Mouse (Mus musculus): ENCODE measurements around the gene Serpina1a. TPM values are rescaled to one million over a fixed set of nuclear protein-coding genes. Genes with fewer than 3 reads are reported as not detected.
A peak's percentile ranks its signal among the peaks of the same experiment; 100 is the strongest.
"Not testable (repeated sequence)": the region's sequence is repeated elsewhere in the genome, so short reads cannot be mapped to it uniquely, and the experiment has no call there.

Serpina1a gene
- total RNA-seq (2021), result not detected
- long read RNA-seq, experiment 1, result 0 reads
- long read RNA-seq, experiment 2, result 0 reads

DNA sequence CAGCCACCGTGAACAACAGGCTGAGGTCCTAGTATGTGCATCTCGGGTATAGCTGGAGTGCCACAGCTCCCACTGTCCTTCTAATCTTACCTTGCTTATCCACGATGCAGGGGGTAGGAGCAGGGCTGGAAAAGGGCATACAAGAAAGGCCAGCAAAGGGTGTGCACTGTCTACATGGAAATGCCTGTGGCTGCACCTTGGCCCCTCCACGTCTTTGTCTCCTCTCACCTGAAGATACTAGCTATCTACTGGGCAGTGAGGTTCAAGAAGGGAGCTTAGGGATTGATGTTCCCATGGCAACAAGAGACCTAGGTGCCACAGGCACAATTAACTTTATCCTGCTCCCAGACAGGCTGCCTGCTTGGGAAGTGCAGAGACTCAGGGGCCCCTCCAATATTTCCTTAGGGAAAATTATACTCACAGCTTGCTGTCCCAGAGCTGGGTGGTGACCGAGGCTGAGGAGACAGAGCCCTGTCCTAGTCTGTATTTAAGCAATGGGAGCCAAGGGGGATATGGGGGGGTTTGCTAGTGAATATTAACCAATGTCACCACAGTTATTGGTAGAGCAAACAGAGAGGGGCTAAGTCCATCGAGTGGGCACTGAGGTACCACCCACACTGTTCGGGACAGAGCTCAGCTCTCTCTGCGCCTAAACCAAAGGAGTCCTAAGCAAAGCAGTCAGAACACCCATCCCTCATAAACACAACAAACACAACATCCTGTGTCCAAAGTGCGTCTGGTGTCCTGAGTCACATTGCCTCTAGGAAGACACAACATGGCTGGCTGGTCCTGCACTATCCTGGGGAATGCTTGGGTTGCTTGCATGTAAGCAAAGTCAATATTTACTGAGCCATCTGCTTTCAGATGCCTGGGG lies at the start of gene Serpina1a:
Gene Serpina1a (minus strand): TSS at position 462 of the 874 bp plus-strand sequence.
- DNase-seq, result not testable (repeated sequence)

DNA sequence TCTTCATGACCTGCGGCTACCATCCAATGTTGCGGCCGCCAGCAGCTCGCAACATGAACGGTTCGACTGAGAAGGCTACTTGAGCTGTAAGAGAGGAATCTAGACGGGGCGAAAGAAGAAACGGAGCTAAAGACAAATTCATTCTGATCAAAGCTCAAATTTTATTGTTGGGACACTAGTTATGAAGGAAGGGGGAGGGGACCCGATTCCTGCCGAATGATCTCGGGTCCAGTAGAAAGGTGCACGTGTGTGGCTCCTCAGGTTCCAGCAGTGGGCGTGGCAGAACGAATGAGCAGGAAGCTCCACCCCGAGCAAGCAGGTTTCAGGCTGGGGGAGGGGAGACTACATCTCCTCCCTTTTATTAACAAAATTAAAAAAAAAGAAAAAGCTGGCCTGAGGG lies 45.8 kb upstream of the Serpina1a start:
- DNase-seq, result not testable (repeated sequence)

DNA sequence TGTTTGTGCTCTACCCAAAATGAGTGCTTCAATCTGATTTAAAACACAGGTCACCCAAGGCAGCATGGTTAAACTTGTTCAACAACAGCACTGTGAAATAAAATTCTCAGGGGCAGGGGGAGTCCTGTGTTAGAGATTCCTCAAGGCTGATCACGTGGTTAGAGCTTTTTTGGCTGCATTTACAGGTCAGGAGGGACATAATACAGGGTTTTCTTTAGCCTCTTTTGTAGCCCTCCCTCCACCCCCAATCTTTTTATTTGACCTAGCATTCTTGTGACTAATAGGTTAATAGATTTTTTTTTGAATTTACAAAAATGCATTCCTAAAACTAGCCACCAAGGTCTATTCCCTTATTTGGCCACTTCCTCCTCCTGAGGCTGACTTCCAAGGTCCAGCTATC lies 44.4 kb upstream of the Serpina1a start:
- not testable (repeated sequence) for DNase-seq

DNA sequence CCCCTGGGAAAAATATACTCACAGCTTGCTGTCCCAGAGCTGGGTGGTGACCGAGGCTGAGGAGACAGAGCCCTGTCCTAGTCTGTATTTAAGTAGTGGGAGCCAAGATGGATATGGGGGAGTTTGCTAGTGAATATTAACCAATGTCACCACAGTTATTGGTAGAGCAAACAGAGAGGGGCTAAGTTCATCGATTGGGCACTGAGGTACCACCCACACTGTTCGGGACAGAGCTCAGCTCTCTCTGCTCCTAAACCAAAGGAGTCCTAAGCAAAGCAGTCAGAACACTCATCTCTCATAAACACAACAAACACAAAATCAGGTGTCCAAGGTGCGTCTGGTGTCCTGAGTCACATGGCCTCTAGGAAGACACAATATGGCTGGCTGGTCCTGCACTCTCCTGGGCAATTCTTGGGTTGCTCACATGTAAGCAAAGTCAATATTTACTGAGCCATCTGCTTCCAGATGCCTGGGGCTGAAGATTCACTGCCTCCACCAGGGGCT lies 41.5 kb upstream of the Serpina1a start, which contains the start of gene Serpina1c:
Gene Serpina1c (minus strand): TSS at position 51 of the 504 bp plus-strand sequence.
- not testable (repeated sequence) for DNase-seq

GRCm38 (mm10) chr12:103901929-103902328 lies 38.6 kb upstream of the Serpina1a start:
- peak; percentile 26 to 50 for DNase-seq

DNA sequence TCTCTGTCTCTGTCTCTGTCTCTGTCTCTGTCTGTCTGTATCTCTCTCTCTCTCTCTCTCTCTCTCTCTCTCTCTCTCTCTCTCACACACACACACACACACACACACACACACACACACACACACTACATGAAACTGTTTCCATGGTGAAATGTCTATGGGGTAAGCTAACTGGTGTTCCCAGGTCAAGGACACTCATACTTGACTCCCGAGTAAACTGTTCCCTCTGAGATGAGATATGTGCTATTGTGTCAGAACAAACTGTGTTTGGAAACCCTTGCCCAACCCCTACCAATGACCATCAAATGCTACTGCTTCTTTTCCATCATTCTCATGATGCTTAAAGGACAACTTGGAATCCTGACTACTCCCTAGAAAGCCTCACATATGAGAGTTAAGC lies 3.5 kb upstream of the Serpina1a start:
- DNase-seq, result not testable (repeated sequence)

DNA sequence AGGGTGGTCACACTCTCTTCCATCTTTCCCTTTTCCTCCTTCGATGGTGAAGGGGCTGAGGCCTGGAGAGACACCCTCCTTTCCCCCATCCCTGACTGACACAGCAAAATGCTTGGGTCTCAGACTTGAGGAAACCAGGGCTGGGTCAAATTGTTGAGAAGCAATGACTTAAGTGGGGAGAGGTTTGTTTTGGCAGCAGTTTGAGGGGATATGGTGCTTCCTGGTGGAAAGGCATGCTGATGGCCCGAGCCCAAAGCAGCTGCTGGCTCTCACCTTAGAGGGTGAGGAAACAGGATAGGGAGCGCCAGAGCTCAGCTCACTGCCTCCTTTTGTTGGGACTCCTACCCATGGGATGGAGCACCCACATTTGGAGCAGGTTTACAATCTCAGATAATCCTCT lies 2.4 kb downstream of the Serpina1a start:
- peak; percentile 1 to 4 for DNase-seq

DNA sequence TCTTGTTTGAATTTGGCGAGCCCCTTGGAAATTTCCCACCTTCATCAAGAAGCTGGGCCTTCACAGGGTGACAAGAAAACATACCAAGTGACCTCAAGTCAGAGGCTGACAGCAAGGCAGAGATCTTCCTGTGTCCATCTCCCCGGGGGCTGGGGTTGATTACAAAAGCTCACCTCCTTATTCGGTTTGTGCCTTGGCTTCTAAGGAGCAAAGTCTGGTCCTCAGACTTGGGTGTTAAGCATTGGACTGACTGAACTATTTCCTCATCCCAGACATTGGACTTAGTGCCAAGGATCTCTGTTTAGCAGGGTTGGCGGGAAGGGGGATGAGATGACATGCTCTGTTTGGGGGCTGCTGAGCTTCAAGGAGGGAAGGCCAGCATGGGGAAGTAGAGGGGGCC lies 2.8 kb downstream of the Serpina1a start:
- DNase-seq, result peak; percentile 11 to 19

- not testable (repeated sequence) for DNase-seq
Observed at GRCm38 (mm10) chr12:103859584-103859983, 3.8 kb downstream of the Serpina1a start.

DNA sequence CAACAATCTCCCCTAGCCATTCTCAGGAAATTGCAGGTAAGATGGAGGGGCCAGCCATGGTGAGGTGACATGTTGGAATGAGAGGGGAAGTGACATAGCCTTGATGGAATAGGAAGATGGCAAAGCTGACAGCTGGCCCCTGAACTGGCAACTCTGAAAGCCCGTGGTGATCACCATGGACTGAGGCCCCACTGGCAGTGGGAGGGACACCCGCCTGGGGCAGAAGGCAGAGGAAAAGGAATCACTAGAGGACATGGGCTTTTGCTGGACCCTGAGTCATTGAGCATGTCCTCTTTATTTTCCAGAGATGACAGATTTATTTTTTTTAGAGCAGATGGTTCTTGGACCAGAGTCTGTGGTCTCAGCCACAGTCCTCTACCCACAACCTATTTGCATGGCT lies 10.3 kb downstream of the Serpina1a start:
- not testable (repeated sequence) for DNase-seq

GRCm38 (mm10) chr12:103830273-103830672 lies 33.1 kb downstream of the Serpina1a start, which contains the start of gene Serpina1b:
Serpina1b (minus strand) TSS chr12:103830373.
- DNase-seq, result not testable (repeated sequence)

- not testable (repeated sequence) for DNase-seq
Observed at GRCm38 (mm10) chr12:103827661-103828372, 35.5 kb downstream of the Serpina1a start.

DNA sequence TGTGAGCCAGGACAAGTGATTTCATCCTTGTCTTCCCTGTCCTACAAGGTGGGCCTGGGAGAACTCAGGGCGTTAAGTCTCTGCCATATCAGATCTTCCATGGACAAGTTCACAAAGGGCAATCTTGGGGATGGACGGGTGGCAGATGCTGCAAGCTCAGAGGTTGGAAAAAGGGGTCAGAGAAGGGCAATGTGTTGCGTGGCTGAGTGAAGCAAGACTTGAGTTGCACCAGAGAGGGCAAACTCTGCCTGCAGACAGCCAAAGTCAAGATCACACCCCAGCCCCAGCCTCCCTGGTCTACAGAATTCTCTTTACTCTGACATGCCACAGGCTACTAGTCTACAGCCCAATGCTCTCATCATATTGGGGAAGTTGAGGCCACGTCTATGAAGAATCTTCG lies 39.5 kb downstream of the Serpina1a start:
- DNase-seq, result peak in 1 of 2 experiments; percentile 13

Other genes with a start within 250 kb of the Serpina1a start
- under 1 TPM in 1 of 2 experiments, not detected in 1; 0.26 TPM for gene Serpina10, start 232.1 kb downstream of the Serpina1a start, total RNA-seq (2021)
- gene Serpina6, start 206.3 kb downstream of the Serpina1a start, total RNA-seq (2021), result not detected
- gene Serpina16, start 187.4 kb downstream of the Serpina1a start, total RNA-seq (2021), result not detected
- not detected for gene Serpina1f, start 168.0 kb downstream of the Serpina1a start, total RNA-seq (2021)
- under 1 TPM; 0.30 to 0.75 TPM for gene Serpina1d, start 90.0 kb downstream of the Serpina1a start, total RNA-seq (2021)
- 1 to 10 TPM in 1 of 2 experiments, under 1 TPM in 1; 0.94 to 2.0 TPM for gene Serpina1b, start 33.2 kb downstream of the Serpina1a start, total RNA-seq (2021)
- not detected for gene Serpina1c, start 41.3 kb upstream of the Serpina1a start, total RNA-seq (2021)
- gene Serpina1e, start 95.4 kb upstream of the Serpina1a start, total RNA-seq (2021), result 1 to 10 TPM in 1 of 2 experiments, under 1 TPM in 1; 0.30 to 1.4 TPM
- gene Serpina11, start 126.4 kb upstream of the Serpina1a start, total RNA-seq (2021), result not detected
- under 1 TPM in 1 of 2 experiments, not detected in 1; 0.10 TPM for gene Serpina9, start 150.2 kb upstream of the Serpina1a start, total RNA-seq (2021)
- under 1 TPM in 1 of 2 experiments, not detected in 1; 0.10 TPM for gene Serpina12, start 180.9 kb upstream of the Serpina1a start, total RNA-seq (2021)
- gene Serpina5, start 237.6 kb upstream of the Serpina1a start, total RNA-seq (2021), result not detected
- gene Serpina3a, start 249.2 kb upstream of the Serpina1a start, total RNA-seq (2021), result not detected

Measured in heart, adult 18-20 months (tissue).